Mouse (Mus musculus): Measurements from ENCODE around the gene Ip6k3.

The Ip6k3 gene

GRCm38 (mm10) chr17:27123813-27124375 lies 43.7 kb downstream of the Ip6k3 start:
- no peak for DNase-seq (ENCODE audit: low spot score in 2 of 2)

GRCm38 (mm10) chr17:27123103-27123502 lies 44.5 kb downstream of the Ip6k3 start:
- no peak for DNase-seq (ENCODE audit: low spot score in 2 of 2)

GRCm38 (mm10) chr17:27122701-27123100 lies 44.9 kb downstream of the Ip6k3 start:
- DNase-seq (ENCODE audit: low spot score in 2 of 2) = no peak

- DNase-seq (ENCODE audit: low spot score in 2 of 2) = no peak
Observed at GRCm38 (mm10) chr17:27121781-27122180, 45.8 kb downstream of the Ip6k3 start.

- no peak for DNase-seq (ENCODE audit: low spot score in 2 of 2)
Observed at GRCm38 (mm10) chr17:27121266-27121665, 46.3 kb downstream of the Ip6k3 start.

GRCm38 (mm10) chr17:27120561-27121024 lies 47.0 kb downstream of the Ip6k3 start:
- no peak for DNase-seq (ENCODE audit: low spot score in 2 of 2)

GRCm38 (mm10) chr17:27119954-27120353 lies 47.6 kb downstream of the Ip6k3 start:
- DNase-seq (ENCODE audit: low spot score in 2 of 2) = no peak

GRCm38 (mm10) chr17:27119540-27119895 lies 48.1 kb downstream of the Ip6k3 start:
- DNase-seq (ENCODE audit: low spot score in 2 of 2) = no peak

- no peak for DNase-seq (ENCODE audit: low spot score in 2 of 2)
Observed at GRCm38 (mm10) chr17:27118676-27119539, 48.7 kb downstream of the Ip6k3 start.

- DNase-seq (ENCODE audit: low spot score in 2 of 2) = no peak
Observed at GRCm38 (mm10) chr17:27110072-27110471, 57.5 kb downstream of the Ip6k3 start.

- no peak for DNase-seq (ENCODE audit: low spot score in 2 of 2)
Observed at GRCm38 (mm10) chr17:27107936-27108335, 59.7 kb downstream of the Ip6k3 start.

GRCm38 (mm10) chr17:27106745-27107144 lies 60.9 kb downstream of the Ip6k3 start:
- DNase-seq (ENCODE audit: low spot score in 2 of 2) = no peak

GRCm38 (mm10) chr17:27105698-27106470 lies 61.7 kb downstream of the Ip6k3 start:
- no peak for DNase-seq (ENCODE audit: low spot score in 2 of 2)

- DNase-seq (ENCODE audit: low spot score in 2 of 2) = no peak
Observed at GRCm38 (mm10) chr17:27101675-27102074, 65.9 kb downstream of the Ip6k3 start.

GRCm38 (mm10) chr17:27095690-27096089 lies 71.9 kb downstream of the Ip6k3 start:
- DNase-seq (ENCODE audit: low spot score in 2 of 2) = no peak
